Mouse (Mus musculus) right cerebral cortex, postnatal 10 days (tissue): Measurements from ENCODE around the gene Psmc3ip.

Source experiments
- DNase-seq, 2 experiments: peaks; one replicate each; pipeline ENCODE4 v3.0.0; 2021; ENCODE audit warnings: low spot score in 2 of 2

The Psmc3ip gene

GRCm38 (mm10) chr11:101052751-101053473 is 42.3 kb downstream of the Psmc3ip start:
- DNase-seq = no peak

- no peak for DNase-seq
Measured at GRCm38 (mm10) chr11:101051617-101052016, 43.6 kb downstream of the Psmc3ip start.

GRCm38 (mm10) chr11:101051051-101051493 is 44.2 kb downstream of the Psmc3ip start:
- DNase-seq = no peak

DNA sequence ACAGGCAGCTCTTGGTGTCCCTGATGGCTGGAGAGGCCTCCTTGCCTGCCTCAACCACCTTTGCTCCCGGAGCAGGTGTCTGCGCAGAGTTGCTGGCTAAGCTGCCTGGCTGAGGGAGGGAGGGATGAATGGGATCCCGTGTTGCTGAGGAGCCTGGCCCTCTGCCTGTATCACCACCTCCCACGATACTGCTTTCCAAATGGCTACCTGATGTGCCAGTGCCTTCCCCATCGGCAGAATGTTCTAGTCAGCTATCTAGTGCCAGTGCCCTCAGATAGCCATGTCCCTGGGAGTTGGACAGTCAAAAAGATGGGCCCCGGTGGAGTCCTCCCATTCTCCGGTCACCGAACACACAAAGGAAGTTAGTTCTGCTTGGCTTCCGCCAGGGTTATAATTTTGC is 44.9 kb downstream of the Psmc3ip start:
- no peak for DNase-seq

DNA sequence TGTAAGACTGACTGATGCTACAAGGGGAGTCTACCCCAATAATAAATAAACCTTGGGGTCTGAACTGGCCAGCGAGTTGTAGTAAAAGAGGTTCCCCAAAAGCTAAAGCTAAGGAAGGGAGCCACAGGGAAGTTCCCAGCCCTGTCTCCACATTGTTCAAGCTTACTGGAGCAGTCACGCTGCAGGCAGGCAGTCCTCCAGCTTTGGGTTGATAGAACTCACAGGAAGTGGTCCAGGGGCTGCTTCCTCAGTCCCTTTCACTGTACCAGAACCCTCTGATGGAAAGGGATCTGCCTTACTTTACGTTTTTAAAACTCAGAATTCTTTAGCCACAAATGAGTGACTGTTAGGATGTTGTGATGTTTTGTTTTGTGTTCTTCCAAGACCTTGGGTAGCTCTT is 47.7 kb downstream of the Psmc3ip start:
- no peak for DNase-seq

- no peak for DNase-seq
Measured at GRCm38 (mm10) chr11:101046440-101046839, 48.8 kb downstream of the Psmc3ip start.

DNA sequence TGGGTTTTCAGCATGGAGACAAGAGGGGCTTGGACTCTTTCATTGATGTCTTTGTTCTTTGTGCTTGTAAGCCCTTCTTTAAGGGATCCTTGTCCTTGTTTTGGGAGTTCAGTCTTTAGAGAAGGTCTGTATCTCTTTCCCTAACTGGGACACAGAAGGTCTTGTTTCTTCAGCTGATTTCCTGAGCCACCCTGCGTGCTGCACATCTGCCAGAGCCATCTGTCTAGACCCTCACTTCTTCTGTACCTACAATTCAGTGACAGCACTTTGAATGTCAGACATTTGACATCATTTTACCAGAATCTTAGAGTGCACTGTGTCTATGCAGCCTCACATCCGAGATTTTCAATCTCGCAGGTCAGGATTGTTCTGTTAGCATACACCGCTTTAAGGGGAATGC is 49.4 kb downstream of the Psmc3ip start:
- DNase-seq = no peak
